Mouse (Mus musculus) heart, embryonic 14.5 days (tissue): ENCODE results near the gene Scube3. TPM values are rescaled to one million over a fixed set of nuclear protein-coding genes. Genes with fewer than 3 reads are reported as not detected.

Source experiments
- ATAC-seq: fragments of 200-750 bp; cut with Nextera tagmentation; 2 replicates; pipeline ENCODE4 v1.8.0; 2017; ENCODE audit warnings: low read depth, moderate TSS enrichment; ENCODE audit not compliant: insufficient number of reproducible peaks, insufficient read depth, low FRiP score
- H3K27ac ChIP-seq, 2 experiments: fragments of 200-500 bp in 1 of 2; fragments of 300-500 bp in 1 of 2; sonication (generic) in 1 of 2; replicated peaks in 1 of 2; 2 replicates each; pipeline ENCODE4 v1.5.1; 2012 to 2014; ENCODE audit warnings: low read depth in 2 of 2, low read length in 2 of 2, control low read depth in 1 of 2, mild to moderate bottlenecking in 1 of 2, mixed read lengths in 1 of 2; ENCODE audit not compliant: control insufficient read depth in 1 of 2, insufficient read depth in 1 of 2
- H3K27me3 ChIP-seq: fragments of 300-500 bp; sonication (generic); 2 replicates; pipeline ENCODE4 v1.6.1; 2014; ENCODE audit warnings: mild to moderate bottlenecking, low read length, control low read depth; ENCODE audit not compliant: control insufficient read depth, insufficient read depth
- H3K36me3 ChIP-seq: fragments of 300-500 bp; sonication (generic); 2 replicates; pipeline ENCODE4 v1.6.1; 2014; ENCODE audit warnings: mild to moderate bottlenecking, control low read depth, low read length, mixed read lengths; ENCODE audit not compliant: control insufficient read depth, insufficient read depth
- H3K4me1 ChIP-seq, 2 experiments: fragments of 200-500 bp in 1 of 2; fragments of 300-500 bp in 1 of 2; sonication (generic) in 1 of 2; 2 replicates each; pipeline ENCODE4 v1.6.1; 2012 to 2014; ENCODE audit warnings: low read length in 2 of 2, control low read depth in 1 of 2, mixed read lengths in 1 of 2; ENCODE audit not compliant: control insufficient read depth in 2 of 2, insufficient read depth in 2 of 2
- H3K4me2 ChIP-seq: fragments of 300-500 bp; sonication (generic); 2 replicates; pipeline ENCODE4 v1.6.1; 2014; ENCODE audit warnings: mild to moderate bottlenecking, low read length
- H3K4me3 ChIP-seq, 2 experiments: fragments of 200-500 bp in 1 of 2; fragments of 300-500 bp in 1 of 2; sonication (generic) in 1 of 2; 2 replicates each; pipeline ENCODE4 v1.5.1; 2012 to 2014; ENCODE audit warnings: low read length in 2 of 2, mild to moderate bottlenecking in 2 of 2, control low read depth in 1 of 2, low read depth in 1 of 2, moderate library complexity in 1 of 2; ENCODE audit not compliant: control insufficient read depth in 1 of 2, insufficient read depth in 1 of 2
- H3K9ac ChIP-seq: fragments of 300-500 bp; sonication (generic); 2 replicates; pipeline ENCODE4 v1.6.1; 2014; ENCODE audit warnings: mild to moderate bottlenecking, low read length
- H3K9me3 ChIP-seq: fragments of 300-500 bp; sonication (generic); 2 replicates; pipeline ENCODE4 v1.6.1; 2016; ENCODE audit warnings: low read length, control low read depth; ENCODE audit not compliant: control insufficient read depth
- WGBS: fragments of 180-500 bp; shearing (Covaris S2); extraction: QIAGEN DNeasy Blood & Tissue Kit; methylation state at CpG from one replicate; pipeline ENCODE4 v1.1.7; 2014; 5-methylcytosine and 5-hydroxymethylcytosine counted together
- polyA plus RNA-seq: library from polyadenylated mRNA; unstranded; fragments of >200 nt; fragmentation: Nextera tagmentation; extraction: Ambion mirVana; gene quantifications from 2 replicates; pipeline ENCODE4 v1.2.1, GENCODE M21; 2014

The Scube3 gene
- polyA plus RNA-seq, 1 experiment from 2014 or later, result 1.4 TPM

GRCm38 (mm10) chr17:28207591-28208313, 65.8 kb downstream of the Scube3 start, which contains the start of gene Def6:
Gene Def6, plus strand, starts transcription at chr17:28207778.
- Histone ChIP-seq H3K4me1 (peaks cover 12 to 16% of the 10 kb centered on the region in 2 experiments), H3K27ac (peak within 1 kb of the TSS; percentile 47 to 51), H3K27me3 (no peaks in the 10 kb centered on the region), H3K9me3 (no peaks in the 10 kb centered on the region), H3K4me3 (peak within 1 kb of the TSS; percentile 17 to 33), H3K9ac (peak within 1 kb of the TSS; percentile 72), H3K4me2 (peak within 1 kb of the TSS; percentile 69), H3K36me3 (peaks cover 21% of the 10 kb centered on the region)
- peak; percentile 75 for ATAC-seq
- WGBS, result 18% methylated on average over 26 of the region's 26 CpGs

GRCm38 (mm10) chr17:28208314-28208612, 66.3 kb downstream of the Scube3 start:
- peak overlapping the region; percentile 72 for H3K9ac ChIP-seq
- H3K4me3 ChIP-seq, result peak overlapping the region in 1 of 2 experiments; percentile 33; a peak in 2 of 4 replicates
- no peaks in the 10 kb centered on the region for H3K9me3 ChIP-seq
- ATAC-seq, result no peak
- 80% methylated on average over 8 of the region's 8 CpGs for WGBS
- no peaks in the 10 kb centered on the region for H3K27me3 ChIP-seq
- H3K4me1 ChIP-seq, result peaks cover 12 to 16% of the 10 kb centered on the region in 2 experiments
- peaks cover 16% of the 10 kb centered on the region for H3K36me3 ChIP-seq
- peak overlapping the region; percentile 69 for H3K4me2 ChIP-seq
- no peak overlapping the region for H3K27ac ChIP-seq

- Histone ChIP-seq H3K36me3 (peaks cover 6% of the 10 kb centered on the region), H3K9ac (no peak overlapping the region), H3K4me2 (no peak overlapping the region), H3K9me3 (no peaks in the 10 kb centered on the region), H3K4me1 (peaks cover 12 to 16% of the 10 kb centered on the region in 2 experiments), H3K4me3 (no peak overlapping the region), H3K27me3 (no peaks in the 10 kb centered on the region), H3K27ac (no peak overlapping the region)
- WGBS, result 57% methylated on average over 3 of the region's 4 CpGs
- ATAC-seq, result no peak
These were observed 67.6 kb downstream of the Scube3 start for GRCm38 (mm10) chr17:28209457-28210110.

GRCm38 (mm10) chr17:28211921-28212341, 70.0 kb downstream of the Scube3 start:
- peaks cover 9% of the 10 kb centered on the region for H3K27me3 ChIP-seq
- ATAC-seq, result no peak
- 58% methylated on average over 6 of the region's 6 CpGs for WGBS

GRCm38 (mm10) chr17:28212391-28212790, 70.5 kb downstream of the Scube3 start:
- peaks cover 13% of the 10 kb centered on the region for H3K27me3 ChIP-seq
- no peak for ATAC-seq
- no peak overlapping the region for H3K4me2 ChIP-seq
- peaks cover 6 to 8% of the 10 kb centered on the region in 2 experiments; a peak in 3 of 4 replicates for H3K4me1 ChIP-seq
- WGBS, result 64% methylated on average over 9 of the region's 9 CpGs
- no peak overlapping the region for H3K27ac ChIP-seq
- H3K4me3 ChIP-seq, result no peak overlapping the region
- H3K36me3 ChIP-seq, result no peaks in the 10 kb centered on the region
- no peak overlapping the region for H3K9ac ChIP-seq
- no peaks in the 10 kb centered on the region for H3K9me3 ChIP-seq

More at GRCm38 (mm10) chr17:28211921-28212341, 70.0 kb downstream of the Scube3 start:
- no peaks in the 10 kb centered on the region for H3K36me3 ChIP-seq
- H3K4me2 ChIP-seq, result no peak overlapping the region
- H3K9ac ChIP-seq, result no peak overlapping the region
- no peaks in the 10 kb centered on the region for H3K9me3 ChIP-seq
- H3K4me3 ChIP-seq, result no peak overlapping the region
- H3K27ac ChIP-seq, result no peak overlapping the region
- H3K4me1 ChIP-seq, result peaks cover 8 to 12% of the 10 kb centered on the region in 2 experiments

- Histone ChIP-seq H3K4me1 (peaks cover 2 to 6% of the 10 kb centered on the region in 2 experiments), H3K4me3 (no peak overlapping the region), H3K4me2 (no peak overlapping the region), H3K36me3 (no peaks in the 10 kb centered on the region), H3K27me3 (peaks cover 14% of the 10 kb centered on the region), H3K27ac (no peak overlapping the region), H3K9me3 (no peaks in the 10 kb centered on the region), H3K9ac (no peak overlapping the region)
- no peak for ATAC-seq
- WGBS, result 24% methylated on average over 4 of the region's 4 CpGs
These were observed 71.3 kb downstream of the Scube3 start for GRCm38 (mm10) chr17:28213236-28213635.

- 79% methylated on average over 9 of the region's 9 CpGs for whole genome bisulfite sequencing
- ATAC-seq, result no peak
- peaks cover 14% of the 10 kb centered on the region for H3K27me3 ChIP-seq
- no peak overlapping the region for H3K4me2 ChIP-seq
- H3K4me3 ChIP-seq, result no peak overlapping the region
- H3K9ac ChIP-seq, result no peak overlapping the region
- no peak overlapping the region for H3K27ac ChIP-seq
- no peaks in the 10 kb centered on the region for H3K9me3 ChIP-seq
- H3K36me3 ChIP-seq, result no peaks in the 10 kb centered on the region
- peaks cover 4 to 8% of the 10 kb centered on the region in 2 experiments for H3K4me1 ChIP-seq
These were observed 74.8 kb downstream of the Scube3 start for GRCm38 (mm10) chr17:28216791-28217190.
